Mouse (Mus musculus) hindbrain, embryonic 11.5 days (tissue): ENCODE results near the gene Hscb. TPM values are rescaled to one million over a fixed set of nuclear protein-coding genes. Genes with fewer than 3 reads are reported as not detected.

Experiments used
- ATAC-seq: fragments of 200-750 bp; cut with Nextera tagmentation; 2 replicates; pipeline ENCODE4 v1.8.0; 2017; ENCODE audit warnings: mild to moderate bottlenecking, moderate TSS enrichment, moderate library complexity; ENCODE audit not compliant: low FRiP score
- DNase-seq: peaks from one replicate; pipeline ENCODE4 v3.0.0-alpha.2; 2015; ENCODE audit warnings: low spot score
- H3K27ac ChIP-seq: fragments of 300-500 bp; sonication (generic); 2 replicates; pipeline ENCODE4 v1.5.1; 2014; ENCODE audit warnings: mild to moderate bottlenecking, low read depth, low read length
- H3K27me3 ChIP-seq: fragments of 300-500 bp; sonication (generic); 2 replicates; pipeline ENCODE4 v1.6.1; 2014; ENCODE audit warnings: mild to moderate bottlenecking, low read length, moderate library complexity, mixed read lengths; ENCODE audit not compliant: control insufficient read depth, insufficient read depth
- H3K36me3 ChIP-seq: fragments of 300-500 bp; sonication (generic); 2 replicates; pipeline ENCODE4 v1.6.1; 2014; ENCODE audit warnings: mild to moderate bottlenecking, low read length, moderate library complexity, mixed read lengths; ENCODE audit not compliant: control insufficient read depth, insufficient read depth
- H3K4me1 ChIP-seq: fragments of 300-500 bp; sonication (generic); replicated peaks from 2 replicates; pipeline ENCODE4 v1.6.1; 2014; ENCODE audit warnings: low read length, mixed read lengths; ENCODE audit not compliant: control insufficient read depth, insufficient read depth
- H3K4me2 ChIP-seq: fragments of 300-500 bp; sonication (generic); replicated peaks from 2 replicates; pipeline ENCODE4 v1.6.1; 2014; ENCODE audit warnings: mild to moderate bottlenecking, low read depth, low read length
- H3K4me3 ChIP-seq: fragments of 300-500 bp; sonication (generic); 2 replicates; pipeline ENCODE4 v1.5.1; 2014; ENCODE audit warnings: low read depth, low read length
- H3K9ac ChIP-seq: fragments of 300-500 bp; sonication (generic); 2 replicates; pipeline ENCODE4 v1.6.1; 2014; ENCODE audit warnings: low read depth, low read length
- H3K9me3 ChIP-seq: fragments of 300-500 bp; sonication (generic); 2 replicates; pipeline ENCODE4 v1.6.1; 2016; ENCODE audit warnings: low read length; ENCODE audit not compliant: control insufficient read depth
- WGBS: fragments of 180-500 bp; shearing (Covaris S2); extraction: QIAGEN DNeasy Blood & Tissue Kit; methylation state at CpG from one replicate; pipeline ENCODE4 v1.1.7; 2014; 5-methylcytosine and 5-hydroxymethylcytosine counted together
- polyA plus RNA-seq: library from polyadenylated mRNA; unstranded; fragments of >200 nt; fragmentation: Nextera tagmentation; extraction: Ambion mirVana; gene quantifications from 2 replicates; pipeline ENCODE4 v1.2.1, GENCODE M21; 2014

Gene Hscb
- polyA plus RNA-seq, 1 experiment from 2014 or later: 15.7 TPM

DNA sequence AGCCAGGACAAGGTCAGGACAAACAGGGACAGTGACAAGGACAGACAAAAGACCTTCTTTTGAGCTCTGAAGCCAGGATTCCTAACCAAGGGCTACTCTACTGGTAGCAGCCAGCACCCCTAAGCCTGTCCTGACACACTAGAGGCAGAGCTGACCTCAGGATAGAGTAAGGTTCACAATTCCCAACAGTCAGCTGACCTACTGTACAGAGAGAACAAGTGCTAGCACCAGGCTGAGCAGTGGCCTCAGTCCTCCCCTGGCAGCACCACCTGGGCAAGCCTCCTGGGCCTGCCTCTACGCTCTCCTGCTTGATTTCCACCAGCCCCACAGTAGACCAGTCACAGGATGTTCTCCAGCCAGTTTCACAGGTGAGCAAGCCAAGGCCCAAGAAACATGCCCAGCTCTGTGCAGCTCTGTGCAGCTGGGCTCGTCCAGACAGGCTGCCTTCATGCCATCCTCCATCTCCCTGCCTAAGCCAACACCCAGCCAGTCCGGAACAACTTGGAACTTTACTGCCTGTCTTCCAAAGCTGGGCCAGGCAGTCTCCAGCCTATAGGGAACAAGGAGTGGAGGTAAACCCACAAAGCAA is 38.4 kb downstream of the Hscb start:
- Histone ChIP-seq H3K9me3 (no peaks in the 10 kb centered on the region), H3K9ac (no peak overlapping the region), H3K27me3 (no peaks in the 10 kb centered on the region), H3K4me1 (no peaks in the 10 kb centered on the region), H3K4me3 (no peak overlapping the region), H3K27ac (no peak overlapping the region), H3K4me2 (no peak overlapping the region), H3K36me3 (peaks cover 3% of the 10 kb centered on the region)
- no peak for DNase-seq
- no peak for ATAC-seq
- 76% methylated on average over 3 of the region's 3 CpGs for WGBS

DNA sequence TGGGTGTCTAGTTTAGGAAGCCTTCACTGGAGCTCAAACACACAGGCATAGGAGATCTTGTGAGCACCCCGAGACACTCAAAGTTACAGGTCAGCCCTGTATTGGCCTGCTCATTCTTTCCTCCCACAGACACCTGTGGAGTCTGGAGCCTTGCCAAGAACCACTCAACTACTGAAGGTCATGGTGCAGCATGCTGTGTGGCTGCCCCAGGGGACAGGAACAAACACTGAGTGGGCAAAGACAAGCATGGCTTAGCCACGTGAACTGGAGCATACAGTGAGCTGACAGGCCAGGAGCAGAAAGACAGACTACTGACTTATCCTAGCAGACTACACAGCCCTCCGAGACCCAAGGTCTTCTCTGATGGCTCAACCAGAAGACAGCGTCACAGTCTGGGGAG is 41.9 kb downstream of the Hscb start:
- ATAC-seq (no peak), DNase-seq (no peak)
- Histone ChIP-seq H3K4me3 (no peak overlapping the region), H3K4me1 (no peaks in the 10 kb centered on the region), H3K9ac (no peak overlapping the region), H3K4me2 (no peak overlapping the region), H3K27me3 (no peaks in the 10 kb centered on the region), H3K36me3 (peaks cover 19% of the 10 kb centered on the region), H3K27ac (no peak overlapping the region), H3K9me3 (no peaks in the 10 kb centered on the region)
- 81% methylated on average over 4 of the region's 4 CpGs for WGBS

DNA sequence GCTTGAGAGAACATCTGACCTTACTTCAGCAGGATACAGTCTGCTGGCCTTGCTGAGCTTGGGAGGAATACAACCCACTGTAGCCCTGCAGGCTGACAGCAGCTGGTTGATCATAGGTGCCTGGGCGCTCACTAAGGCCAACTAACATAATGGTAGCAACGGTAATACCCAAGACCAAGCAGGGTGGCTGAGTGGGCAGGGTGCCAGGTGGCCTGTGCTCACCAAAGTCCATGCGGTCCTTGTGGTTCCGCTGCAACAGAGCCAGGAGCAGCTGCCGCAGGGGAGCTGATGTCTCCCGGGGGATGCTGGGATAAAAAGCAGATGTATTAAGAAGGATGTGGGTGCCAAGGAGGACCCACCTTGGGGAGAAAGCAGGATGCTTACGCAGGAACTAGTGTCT is 45.2 kb downstream of the Hscb start:
- Histone ChIP-seq H3K4me2 (no peak overlapping the region), H3K27ac (no peak overlapping the region), H3K27me3 (no peaks in the 10 kb centered on the region), H3K36me3 (peaks cover 40% of the 10 kb centered on the region), H3K4me1 (no peaks in the 10 kb centered on the region), H3K4me3 (no peak overlapping the region), H3K9me3 (no peaks in the 10 kb centered on the region), H3K9ac (no peak overlapping the region)
- no peak for ATAC-seq
- DNase-seq: no peak
- 94% methylated on average over 7 of the region's 7 CpGs for WGBS

DNA sequence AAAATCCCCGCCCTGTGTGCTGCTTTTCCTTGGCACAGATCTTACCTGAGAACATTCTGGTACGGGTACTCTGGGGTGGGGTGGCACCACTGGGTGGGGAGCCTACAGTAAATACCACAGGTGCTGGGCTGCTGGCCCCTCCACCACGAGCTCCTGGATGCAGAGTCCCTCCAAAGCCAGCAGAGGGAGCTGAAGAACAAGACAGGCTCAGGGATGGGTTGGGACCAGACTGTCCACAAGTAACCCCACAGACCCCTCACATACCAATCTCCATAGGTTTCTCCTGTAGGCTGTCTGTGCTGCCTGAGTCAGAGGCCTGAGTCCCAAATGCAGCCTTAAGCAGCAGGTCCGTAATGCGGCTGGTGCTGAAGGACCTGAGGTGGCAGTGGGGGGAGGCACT is 50.9 kb downstream of the Hscb start:
- Histone ChIP-seq H3K9ac (no peak overlapping the region), H3K27ac (no peak overlapping the region), H3K4me2 (no peak overlapping the region), H3K27me3 (no peaks in the 10 kb centered on the region), H3K9me3 (no peaks in the 10 kb centered on the region), H3K4me3 (no peak overlapping the region), H3K4me1 (no peaks in the 10 kb centered on the region), H3K36me3 (peaks cover 47% of the 10 kb centered on the region)
- 58% methylated on average over 5 of the region's 5 CpGs for WGBS
- peak; percentile 66 for ATAC-seq
- DNase-seq: peak; percentile 71

DNA sequence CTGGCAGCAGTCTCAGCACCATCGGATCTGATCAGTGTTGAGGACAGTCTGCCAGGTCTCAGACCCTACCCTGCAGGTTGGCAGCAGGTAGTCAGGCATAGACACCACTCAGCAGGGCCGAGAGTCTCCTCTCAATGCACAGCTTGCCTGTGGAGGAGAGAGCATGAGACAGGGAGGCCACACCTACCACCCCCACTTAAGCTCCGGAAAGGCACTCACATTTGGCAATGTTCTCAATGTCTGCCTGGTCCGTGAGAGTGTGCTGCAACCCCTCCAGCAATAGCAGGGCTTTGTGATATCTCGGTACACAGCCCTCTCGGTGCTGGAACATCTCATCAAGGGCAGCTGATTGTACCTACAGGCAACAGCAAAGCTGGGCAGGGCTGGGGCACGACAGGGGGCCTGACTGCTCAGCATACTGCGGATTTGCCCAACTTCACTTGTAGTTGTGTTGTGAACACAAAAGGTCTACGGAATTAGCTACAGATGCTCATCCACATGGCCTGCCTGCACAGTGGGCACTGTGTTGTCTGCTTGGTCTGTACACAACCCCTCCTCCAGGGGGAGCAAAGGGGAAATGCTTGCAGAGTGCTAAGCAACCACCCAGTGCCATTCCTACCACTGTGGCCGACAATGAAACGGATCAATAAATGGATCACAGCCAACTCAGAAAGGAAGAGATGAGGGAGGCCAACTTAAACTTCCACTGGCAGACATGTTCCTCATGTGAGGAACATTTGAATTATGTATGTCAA is 53.3 kb downstream of the Hscb start:
- no peak overlapping the region for H3K4me3 ChIP-seq
- H3K27me3 ChIP-seq: no peaks in the 10 kb centered on the region
- no peak overlapping the region for H3K4me2 ChIP-seq
- H3K4me1 ChIP-seq: no peaks in the 10 kb centered on the region
- peak; percentile 13 for DNase-seq
- WGBS: 85% methylated on average over 11 of the region's 11 CpGs
- H3K27ac ChIP-seq: no peak overlapping the region
- H3K9ac ChIP-seq: no peak overlapping the region
- H3K36me3 ChIP-seq: peaks cover 33% of the 10 kb centered on the region
- no peak for ATAC-seq
- H3K9me3 ChIP-seq: no peaks in the 10 kb centered on the region

DNA sequence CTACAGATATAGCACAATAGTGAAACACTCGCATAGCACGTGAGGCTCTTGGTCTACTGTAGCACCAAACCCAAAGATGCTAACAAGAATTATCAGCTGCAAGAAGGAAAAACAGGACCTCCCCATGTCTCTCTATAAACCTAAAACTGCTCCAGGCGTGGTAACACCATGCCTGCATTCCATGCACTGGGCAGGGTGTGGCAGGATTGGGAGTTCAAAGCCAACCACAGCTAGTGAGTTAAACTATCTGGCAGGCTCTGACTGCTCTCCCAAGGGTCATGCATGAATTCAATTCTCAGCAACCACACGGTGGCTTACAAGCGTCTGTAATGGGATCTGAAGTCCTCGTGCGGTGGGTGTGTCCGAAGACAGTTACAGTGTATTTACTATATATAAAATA is 56.4 kb downstream of the Hscb start:
- Histone ChIP-seq H3K4me1 (no peaks in the 10 kb centered on the region), H3K9me3 (no peaks in the 10 kb centered on the region), H3K36me3 (peaks cover 18% of the 10 kb centered on the region), H3K4me2 (no peak overlapping the region), H3K27me3 (no peaks in the 10 kb centered on the region), H3K27ac (no peak overlapping the region), H3K9ac (no peak overlapping the region), H3K4me3 (no peak overlapping the region)
- no peak for DNase-seq
- no peak for ATAC-seq
- WGBS: 82% methylated on average over 8 of the region's 8 CpGs

DNA sequence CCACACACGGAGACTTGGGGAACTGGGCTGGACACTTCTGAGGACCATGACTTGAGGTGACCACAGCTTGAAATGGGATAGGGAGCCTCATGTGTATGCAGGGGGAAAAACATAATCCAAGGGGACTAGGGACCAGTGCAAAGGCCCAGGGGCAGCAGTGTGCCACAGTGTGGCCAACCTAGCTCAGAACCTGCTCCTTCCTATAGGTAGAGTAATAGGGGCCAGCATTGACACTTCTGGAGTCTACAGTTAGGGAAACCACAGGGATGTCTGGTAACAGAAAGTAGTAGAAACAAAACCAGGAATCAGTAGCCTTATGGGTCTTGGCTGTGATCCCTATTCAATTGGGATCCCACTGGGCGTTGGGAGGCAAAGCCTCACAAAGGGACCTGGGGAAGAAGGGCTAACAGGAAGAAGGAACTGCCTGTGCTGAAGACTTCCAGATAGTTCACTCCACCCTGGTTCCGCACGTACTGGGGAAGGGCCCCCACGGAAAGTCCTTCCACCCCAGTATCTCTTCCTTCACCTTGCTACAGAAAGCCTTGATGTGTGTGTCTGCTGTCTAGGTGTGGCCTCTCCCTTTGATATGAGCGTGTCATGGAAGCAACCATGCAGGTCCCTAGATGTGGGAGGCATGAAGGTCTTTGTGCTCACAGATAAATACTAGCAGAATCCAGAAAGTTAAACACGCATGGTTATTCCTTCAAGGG is 57.9 kb downstream of the Hscb start:
- WGBS: 82% methylated on average over 7 of the region's 7 CpGs
- Histone ChIP-seq H3K4me3 (no peak overlapping the region), H3K36me3 (peaks cover 7% of the 10 kb centered on the region; the same call in 1 of the 2 replicates), H3K27ac (no peak overlapping the region), H3K9ac (no peak overlapping the region), H3K4me1 (no peaks in the 10 kb centered on the region), H3K27me3 (no peaks in the 10 kb centered on the region), H3K4me2 (no peak overlapping the region), H3K9me3 (no peaks in the 10 kb centered on the region)
- no peak for DNase-seq
- ATAC-seq: no peak

DNA sequence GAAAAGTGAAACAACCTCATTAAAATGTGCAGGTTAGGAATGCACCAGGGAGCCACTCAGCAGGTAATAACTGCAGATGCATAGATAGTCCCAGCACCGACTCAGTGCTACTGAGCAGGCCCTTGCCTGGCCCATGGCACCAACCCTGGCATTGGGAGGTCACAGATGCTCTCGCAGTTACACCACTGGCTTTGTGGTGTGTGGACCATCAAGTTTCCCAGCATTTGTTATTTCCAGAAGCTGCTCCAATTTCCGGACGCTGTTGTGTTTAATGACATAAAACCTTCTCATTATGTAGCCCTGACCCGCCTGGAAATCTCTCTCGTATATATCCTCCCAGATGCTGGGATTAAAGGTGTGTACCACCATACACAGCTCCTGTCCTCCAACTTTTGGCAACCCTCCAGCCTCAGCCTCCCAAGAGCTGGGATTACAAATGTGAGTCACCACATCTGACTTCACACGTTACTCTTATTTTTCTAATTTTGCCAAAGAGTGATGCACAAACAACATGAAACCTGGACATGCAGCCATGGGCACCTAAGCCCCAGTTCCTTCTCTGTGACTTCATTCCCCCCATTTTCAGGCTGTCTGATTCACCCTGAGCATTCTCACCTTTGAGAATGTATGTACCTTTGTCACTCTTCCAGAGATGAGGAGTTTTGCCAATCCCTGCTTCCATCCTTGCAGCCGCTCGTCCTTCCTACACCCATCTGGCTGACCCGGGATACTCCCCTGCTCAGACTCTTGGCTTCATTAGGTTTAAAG is 58.6 kb downstream of the Hscb start:
- DNase-seq (no peak), ATAC-seq (peak; percentile 71)
- WGBS: 63% methylated on average over 10 of the region's 10 CpGs
- H3K4me2 ChIP-seq: peak overlapping the region; percentile 93
- H3K4me3 ChIP-seq: peak overlapping the region; percentile 81
- 0 out of 2 replicates have a peak, but pooled peaks cover 3% of the 10 kb centered on the region for H3K36me3 ChIP-seq
- no peak overlapping the region for H3K27ac ChIP-seq
- H3K4me1 ChIP-seq: no peaks in the 10 kb centered on the region
- H3K27me3 ChIP-seq: no peaks in the 10 kb centered on the region
- H3K9me3 ChIP-seq: no peaks in the 10 kb centered on the region
- peak overlapping the region; percentile 73 for H3K9ac ChIP-seq
